Mouse (Mus musculus): Measurements from ENCODE around the gene Tnfsf15. TPM values are rescaled to one million over a fixed set of nuclear protein-coding genes. Genes with fewer than 3 reads are reported as not detected.

Tnfsf15 gene
- polyA plus RNA-seq, 1 experiment = 0.16 TPM

GRCm38 (mm10) chr4:63742763-63743371 lies 2.0 kb downstream of the Tnfsf15 start:
- Histone ChIP-seq H3K36me3 (ENCODE audit: control insufficient read depth, insufficient read depth, low read length) (no peaks in the 10 kb centered on the region), H3K27ac (ENCODE audit: control insufficient read depth, insufficient read depth, low read depth, low read length) (no peak overlapping the region), H3K4me3 (ENCODE audit: control insufficient read depth, low read depth, low read length) (no peak overlapping the region), H3K27me3 (ENCODE audit: control insufficient read depth, insufficient read depth, low read length) (no peaks in the 10 kb centered on the region), H3K4me1 (ENCODE audit: control insufficient read depth, insufficient read depth, low read length) (no peaks in the 10 kb centered on the region)
- TF ChIP-seq POLR2A (IDR thresholded peaks at IDR 0.05; ENCODE audit: control insufficient read depth, low read depth, low read length) (no peak), CTCF (IDR thresholded peaks at IDR 0.05; ENCODE audit: control insufficient read depth, insufficient read depth, insufficient replicate concordance, low read depth, low read length) (no peak)

GRCm38 (mm10) chr4:63742101-63742500 lies 2.8 kb downstream of the Tnfsf15 start:
- Histone ChIP-seq H3K4me1 (ENCODE audit: control insufficient read depth, insufficient read depth, low read length) (no peaks in the 10 kb centered on the region), H3K36me3 (ENCODE audit: control insufficient read depth, insufficient read depth, low read length) (no peaks in the 10 kb centered on the region), H3K27ac (ENCODE audit: control insufficient read depth, insufficient read depth, low read depth, low read length) (no peak overlapping the region), H3K27me3 (ENCODE audit: control insufficient read depth, insufficient read depth, low read length) (no peaks in the 10 kb centered on the region), H3K4me3 (ENCODE audit: control insufficient read depth, low read depth, low read length) (no peak overlapping the region)
- TF ChIP-seq POLR2A (IDR thresholded peaks at IDR 0.05; ENCODE audit: control insufficient read depth, low read depth, low read length) (no peak), CTCF (IDR thresholded peaks at IDR 0.05; ENCODE audit: control insufficient read depth, insufficient read depth, insufficient replicate concordance, low read depth, low read length) (no peak)

- Histone ChIP-seq H3K27me3 (ENCODE audit: control insufficient read depth, insufficient read depth, low read length) (no peaks in the 10 kb centered on the region), H3K27ac (ENCODE audit: control insufficient read depth, insufficient read depth, low read depth, low read length) (no peak overlapping the region), H3K36me3 (ENCODE audit: control insufficient read depth, insufficient read depth, low read length) (no peaks in the 10 kb centered on the region), H3K4me1 (ENCODE audit: control insufficient read depth, insufficient read depth, low read length) (no peaks in the 10 kb centered on the region), H3K4me3 (ENCODE audit: control insufficient read depth, low read depth, low read length) (no peak overlapping the region)
- TF ChIP-seq POLR2A (IDR thresholded peaks at IDR 0.05; ENCODE audit: control insufficient read depth, low read depth, low read length) (no peak), CTCF (IDR thresholded peaks at IDR 0.05; ENCODE audit: control insufficient read depth, insufficient read depth, insufficient replicate concordance, low read depth, low read length) (no peak)
These were observed 4.2 kb downstream of the Tnfsf15 start for GRCm38 (mm10) chr4:63740761-63741160.

- Histone ChIP-seq H3K27ac (ENCODE audit: control insufficient read depth, insufficient read depth, low read depth, low read length) (no peak overlapping the region), H3K36me3 (ENCODE audit: control insufficient read depth, insufficient read depth, low read length) (no peaks in the 10 kb centered on the region), H3K4me1 (ENCODE audit: control insufficient read depth, insufficient read depth, low read length) (no peaks in the 10 kb centered on the region), H3K4me3 (ENCODE audit: control insufficient read depth, low read depth, low read length) (no peak overlapping the region), H3K27me3 (ENCODE audit: control insufficient read depth, insufficient read depth, low read length) (no peaks in the 10 kb centered on the region)
- TF ChIP-seq CTCF (IDR thresholded peaks at IDR 0.05; ENCODE audit: control insufficient read depth, insufficient read depth, insufficient replicate concordance, low read depth, low read length) (no peak), POLR2A (IDR thresholded peaks at IDR 0.05; ENCODE audit: control insufficient read depth, low read depth, low read length) (no peak)
These were observed 4.9 kb downstream of the Tnfsf15 start for GRCm38 (mm10) chr4:63740001-63740400.

- Histone ChIP-seq H3K27ac (ENCODE audit: control insufficient read depth, insufficient read depth, low read depth, low read length) (no peak overlapping the region), H3K36me3 (ENCODE audit: control insufficient read depth, insufficient read depth, low read length) (no peaks in the 10 kb centered on the region), H3K4me1 (ENCODE audit: control insufficient read depth, insufficient read depth, low read length) (no peaks in the 10 kb centered on the region), H3K27me3 (ENCODE audit: control insufficient read depth, insufficient read depth, low read length) (no peaks in the 10 kb centered on the region), H3K4me3 (ENCODE audit: control insufficient read depth, low read depth, low read length) (no peak overlapping the region)
- TF ChIP-seq POLR2A (IDR thresholded peaks at IDR 0.05; ENCODE audit: control insufficient read depth, low read depth, low read length) (no peak), CTCF (IDR thresholded peaks at IDR 0.05; ENCODE audit: control insufficient read depth, insufficient read depth, insufficient replicate concordance, low read depth, low read length) (no peak)
These were observed 5.4 kb downstream of the Tnfsf15 start for GRCm38 (mm10) chr4:63739524-63739923.

GRCm38 (mm10) chr4:63738364-63738997 lies 6.4 kb downstream of the Tnfsf15 start:
- no peak overlapping the region for H3K4me3 ChIP-seq (ENCODE audit: control insufficient read depth, low read depth, low read length)
- H3K36me3 ChIP-seq (ENCODE audit: control insufficient read depth, insufficient read depth, low read length) = no peaks in the 10 kb centered on the region
- no peaks in the 10 kb centered on the region for H3K4me1 ChIP-seq (ENCODE audit: control insufficient read depth, insufficient read depth, low read length)
- H3K27ac ChIP-seq (ENCODE audit: control insufficient read depth, insufficient read depth, low read depth, low read length) = no peak overlapping the region
- TF ChIP-seq CTCF (IDR thresholded peaks at IDR 0.05; ENCODE audit: control insufficient read depth, insufficient read depth, insufficient replicate concordance, low read depth, low read length) (no peak), POLR2A (IDR thresholded peaks at IDR 0.05; ENCODE audit: control insufficient read depth, low read depth, low read length) (no peak)
- H3K27me3 ChIP-seq (ENCODE audit: control insufficient read depth, insufficient read depth, low read length) = no peaks in the 10 kb centered on the region

- no peaks in the 10 kb centered on the region for H3K36me3 ChIP-seq (ENCODE audit: control insufficient read depth, insufficient read depth, low read length)
- H3K27me3 ChIP-seq (ENCODE audit: control insufficient read depth, insufficient read depth, low read length) = no peaks in the 10 kb centered on the region
- H3K4me3 ChIP-seq (ENCODE audit: control insufficient read depth, low read depth, low read length) = no peak overlapping the region
- H3K4me1 ChIP-seq (ENCODE audit: control insufficient read depth, insufficient read depth, low read length) = no peaks in the 10 kb centered on the region
- TF ChIP-seq POLR2A (IDR thresholded peaks at IDR 0.05; ENCODE audit: control insufficient read depth, low read depth, low read length) (no peak), CTCF (IDR thresholded peaks at IDR 0.05; ENCODE audit: control insufficient read depth, insufficient read depth, insufficient replicate concordance, low read depth, low read length) (no peak)
- no peak overlapping the region for H3K27ac ChIP-seq (ENCODE audit: control insufficient read depth, insufficient read depth, low read depth, low read length)
These were observed 13.6 kb downstream of the Tnfsf15 start for GRCm38 (mm10) chr4:63731299-63731698.

Data from testis, adult 2 months (tissue).